Mouse (Mus musculus): ENCODE results near the gene Tmem82. TPM values are rescaled to one million over a fixed set of nuclear protein-coding genes. Genes with fewer than 3 reads are reported as not detected.
"Not testable (repeated sequence)": the region's sequence is repeated elsewhere in the genome, so short reads cannot be mapped to it uniquely, and the experiment has no call there.

Gene Tmem82
- total RNA-seq, 1 experiment, result 3.9 TPM

- H3K9me3 ChIP-seq (ENCODE audit: control insufficient read depth, insufficient read depth, low read depth, low read length), result no peaks in the 10 kb centered on the region
Measured at GRCm38 (mm10) chr4:141571337-141571739, 47.1 kb downstream of the Tmem82 start.

GRCm38 (mm10) chr4:141570821-141571220 is 47.6 kb downstream of the Tmem82 start:
- H3K9me3 ChIP-seq (ENCODE audit: control insufficient read depth, insufficient read depth, low read depth, low read length), result no peaks in the 10 kb centered on the region
- DNase-seq (ENCODE audit: low read depth, low spot score), result no peak
- peaks cover 16 to 46% of the 10 kb centered on the region in 2 experiments for H3K4me1 ChIP-seq (ENCODE audit: control insufficient read depth in 2 of 2, insufficient read depth in 2 of 2, low read length in 2 of 2, poor library complexity in 1 of 2)
- TF ChIP-seq ZC3H11A (IDR thresholded peaks at IDR 0.05; ENCODE audit: borderline replicate concordance, low read depth, low read length), result no peak
- no peak for TF ChIP-seq MAFK (IDR thresholded peaks at IDR 0.05; ENCODE audit: insufficient read depth, low read depth, low read length)
- TF ChIP-seq HCFC1 (IDR thresholded peaks at IDR 0.05; ENCODE audit: borderline replicate concordance, insufficient read depth, low read length), result no peak
- no peak for TF ChIP-seq CHD2 (IDR thresholded peaks at IDR 0.05; ENCODE audit: low read depth, low read length)
- no peak for TF ChIP-seq ZNF384 (IDR thresholded peaks at IDR 0.05; ENCODE audit: low read depth, low read length)
- H3K36me3 ChIP-seq (ENCODE audit: control insufficient read depth, insufficient read depth, low read length, poor library complexity, severe bottlenecking), result no peaks in the 10 kb centered on the region; the same call in 1 of the 2 replicates
- peak overlapping the region; percentile 78 for H3K9ac ChIP-seq (ENCODE audit: insufficient read depth, low read depth, low read length, poor library complexity, severe bottlenecking)
- in situ Hi-C loops (cut with MboI; ENCODE audit: low sequenced_read_pairs in 2 of 2, unreplicated experiment in 2 of 2), result no loop called here
- H3K4me3 ChIP-seq (ENCODE audit: insufficient read depth in 1 of 2, low read depth in 1 of 2, low read length in 2 of 2, poor library complexity in 1 of 2, severe bottlenecking in 1 of 2), result peak overlapping the region; percentile 20 to 50; a peak in 3 of 4 replicates
- H3K27ac ChIP-seq (ENCODE audit: insufficient read depth, low read depth, low read length, poor library complexity, severe bottlenecking), result peak overlapping the region; percentile 97

More at GRCm38 (mm10) chr4:141571337-141571739, 47.1 kb downstream of the Tmem82 start:
- H3K4me1 ChIP-seq (ENCODE audit: control insufficient read depth in 2 of 2, insufficient read depth in 2 of 2, low read length in 2 of 2, poor library complexity in 1 of 2), result peaks cover 13 to 48% of the 10 kb centered on the region in 2 experiments
- DNase-seq (ENCODE audit: low read depth, low spot score), result no peak
- no peaks in the 10 kb centered on the region; the same call in 1 of the 2 replicates for H3K36me3 ChIP-seq (ENCODE audit: control insufficient read depth, insufficient read depth, low read length, poor library complexity, severe bottlenecking)
- in situ Hi-C loops (cut with MboI; ENCODE audit: low sequenced_read_pairs in 2 of 2, unreplicated experiment in 2 of 2), result no loop called here
- TF ChIP-seq CHD2 (IDR thresholded peaks at IDR 0.05; ENCODE audit: low read depth, low read length), result no peak
- TF ChIP-seq MAFK (IDR thresholded peaks at IDR 0.05; ENCODE audit: insufficient read depth, low read depth, low read length), result no peak
- 0 out of 2 replicates have a peak, but pooled peaks have one; percentile 18 for TF ChIP-seq HCFC1 (IDR thresholded peaks at IDR 0.05; ENCODE audit: borderline replicate concordance, insufficient read depth, low read length)
- peak; percentile 81; the same call in 1 of the 2 replicates for TF ChIP-seq ZNF384 (IDR thresholded peaks at IDR 0.05; ENCODE audit: low read depth, low read length)
- TF ChIP-seq ZC3H11A (IDR thresholded peaks at IDR 0.05; ENCODE audit: borderline replicate concordance, low read depth, low read length), result no peak
- peak overlapping the region; percentile 97 for H3K27ac ChIP-seq (ENCODE audit: insufficient read depth, low read depth, low read length, poor library complexity, severe bottlenecking)
- peak overlapping the region; percentile 78 for H3K9ac ChIP-seq (ENCODE audit: insufficient read depth, low read depth, low read length, poor library complexity, severe bottlenecking)
- peak overlapping the region; percentile 20 to 50; a peak in 3 of 4 replicates for H3K4me3 ChIP-seq (ENCODE audit: insufficient read depth in 1 of 2, low read depth in 1 of 2, low read length in 2 of 2, poor library complexity in 1 of 2, severe bottlenecking in 1 of 2)

GRCm38 (mm10) chr4:141570004-141570403 is 48.4 kb downstream of the Tmem82 start:
- peak overlapping the region; percentile 97 for H3K27ac ChIP-seq (ENCODE audit: insufficient read depth, low read depth, low read length, poor library complexity, severe bottlenecking)

GRCm38 (mm10) chr4:141568966-141569365 is 49.5 kb downstream of the Tmem82 start:
- Histone ChIP-seq H3K9me3 (ENCODE audit: control insufficient read depth, insufficient read depth, low read depth, low read length) (no peaks in the 10 kb centered on the region), H3K4me3 (ENCODE audit: insufficient read depth in 1 of 2, low read depth in 1 of 2, low read length in 2 of 2, poor library complexity in 1 of 2, severe bottlenecking in 1 of 2) (no peak overlapping the region), H3K27ac (ENCODE audit: insufficient read depth, low read depth, low read length, poor library complexity, severe bottlenecking) (peak overlapping the region; percentile 97), H3K4me1 (ENCODE audit: control insufficient read depth in 2 of 2, insufficient read depth in 2 of 2, low read length in 2 of 2, poor library complexity in 1 of 2) (peaks cover 19 to 45% of the 10 kb centered on the region in 2 experiments), H3K9ac (ENCODE audit: insufficient read depth, low read depth, low read length, poor library complexity, severe bottlenecking) (peak overlapping the region; percentile 27; the same call in 1 of the 2 replicates), H3K36me3 (ENCODE audit: control insufficient read depth, insufficient read depth, low read length, poor library complexity, severe bottlenecking) (no peaks in the 10 kb centered on the region; the same call in 1 of the 2 replicates)
- no peak for DNase-seq (ENCODE audit: low read depth, low spot score)
- TF ChIP-seq HCFC1 (IDR thresholded peaks at IDR 0.05; ENCODE audit: borderline replicate concordance, insufficient read depth, low read length), result no peak
- no peak for TF ChIP-seq ZNF384 (IDR thresholded peaks at IDR 0.05; ENCODE audit: low read depth, low read length)
- TF ChIP-seq CHD2 (IDR thresholded peaks at IDR 0.05; ENCODE audit: low read depth, low read length), result no peak
- no peak for TF ChIP-seq MAFK (IDR thresholded peaks at IDR 0.05; ENCODE audit: insufficient read depth, low read depth, low read length)
- in situ Hi-C loops (cut with MboI; ENCODE audit: low sequenced_read_pairs in 2 of 2, unreplicated experiment in 2 of 2), result loop anchor here in 1 of 2 experiments (10.0 kb wide), 1 partner anchor 284 kb away; no protein-coding TSS in a partner anchor

More at GRCm38 (mm10) chr4:141570004-141570403, 48.4 kb downstream of the Tmem82 start:
- TF ChIP-seq HCFC1 (IDR thresholded peaks at IDR 0.05; ENCODE audit: borderline replicate concordance, insufficient read depth, low read length) (no peak), CHD2 (IDR thresholded peaks at IDR 0.05; ENCODE audit: low read depth, low read length) (peak; percentile 33; the same call in 1 of the 2 replicates), MAFK (IDR thresholded peaks at IDR 0.05; ENCODE audit: insufficient read depth, low read depth, low read length) (no peak), ZNF384 (IDR thresholded peaks at IDR 0.05; ENCODE audit: low read depth, low read length) (no peak)
- peak overlapping the region; percentile 49 for H3K9ac ChIP-seq (ENCODE audit: insufficient read depth, low read depth, low read length, poor library complexity, severe bottlenecking)
- peaks cover 16 to 46% of the 10 kb centered on the region in 2 experiments for H3K4me1 ChIP-seq (ENCODE audit: control insufficient read depth in 2 of 2, insufficient read depth in 2 of 2, low read length in 2 of 2, poor library complexity in 1 of 2)
- in situ Hi-C loops (cut with MboI; ENCODE audit: low sequenced_read_pairs in 2 of 2, unreplicated experiment in 2 of 2), result no loop called here
- H3K36me3 ChIP-seq (ENCODE audit: control insufficient read depth, insufficient read depth, low read length, poor library complexity, severe bottlenecking), result no peaks in the 10 kb centered on the region; the same call in 1 of the 2 replicates
- H3K4me3 ChIP-seq (ENCODE audit: insufficient read depth in 1 of 2, low read depth in 1 of 2, low read length in 2 of 2, poor library complexity in 1 of 2, severe bottlenecking in 1 of 2), result 0 out of 4 replicates have a peak overlapping the region, but pooled peaks of 1 of the 2 experiments have one; percentile 3
- peak; percentile 97 for DNase-seq (ENCODE audit: low read depth, low spot score)
- H3K9me3 ChIP-seq (ENCODE audit: control insufficient read depth, insufficient read depth, low read depth, low read length), result no peaks in the 10 kb centered on the region

- peak overlapping the region; percentile 18; the same call in 1 of the 2 replicates for H3K9ac ChIP-seq (ENCODE audit: insufficient read depth, low read depth, low read length, poor library complexity, severe bottlenecking)
- DNase-seq (ENCODE audit: low read depth, low spot score); H3K9me3 ChIP-seq (ENCODE audit: control insufficient read depth, insufficient read depth, low read depth, low read length); H3K36me3 ChIP-seq (ENCODE audit: control insufficient read depth, insufficient read depth, low read length, poor library complexity, severe bottlenecking); H3K4me3 ChIP-seq (ENCODE audit: insufficient read depth in 1 of 2, low read depth in 1 of 2, low read length in 2 of 2, poor library complexity in 1 of 2, severe bottlenecking in 1 of 2): not testable (repeated sequence)
- H3K4me1 ChIP-seq (ENCODE audit: control insufficient read depth in 2 of 2, insufficient read depth in 2 of 2, low read length in 2 of 2, poor library complexity in 1 of 2), result peaks cover 15 to 41% of the 10 kb centered on the region in 2 experiments
- in situ Hi-C loops (cut with MboI; ENCODE audit: low sequenced_read_pairs in 2 of 2, unreplicated experiment in 2 of 2), result loop anchor here in 1 of 2 experiments (10.0 kb wide), 1 partner anchor 282 kb away; no protein-coding TSS in a partner anchor
- H3K27ac ChIP-seq (ENCODE audit: insufficient read depth, low read depth, low read length, poor library complexity, severe bottlenecking), result peak overlapping the region; percentile 98; the same call in 1 of the 2 replicates
Measured at GRCm38 (mm10) chr4:141567174-141567573, 51.3 kb downstream of the Tmem82 start.
